Mouse (Mus musculus): ENCODE data around the gene Oas1c.

GRCm38 (mm10) chr5:120844713-120845112, 32.4 kb upstream of the Oas1c start:
- TF ChIP-seq GATA1 (IDR thresholded peaks at IDR 0.05; ENCODE audit: low read length), result no peak
- TF ChIP-seq TAL1 (IDR thresholded peaks at IDR 0.05; ENCODE audit: low read length), result no peak
